Mouse (Mus musculus): ENCODE results near the gene Pmm1. TPM values are rescaled to one million over a fixed set of nuclear protein-coding genes. Genes with fewer than 3 reads are reported as not detected.

The Pmm1 gene
- polyA plus RNA-seq, 1 experiment: 64.1 TPM

DNA sequence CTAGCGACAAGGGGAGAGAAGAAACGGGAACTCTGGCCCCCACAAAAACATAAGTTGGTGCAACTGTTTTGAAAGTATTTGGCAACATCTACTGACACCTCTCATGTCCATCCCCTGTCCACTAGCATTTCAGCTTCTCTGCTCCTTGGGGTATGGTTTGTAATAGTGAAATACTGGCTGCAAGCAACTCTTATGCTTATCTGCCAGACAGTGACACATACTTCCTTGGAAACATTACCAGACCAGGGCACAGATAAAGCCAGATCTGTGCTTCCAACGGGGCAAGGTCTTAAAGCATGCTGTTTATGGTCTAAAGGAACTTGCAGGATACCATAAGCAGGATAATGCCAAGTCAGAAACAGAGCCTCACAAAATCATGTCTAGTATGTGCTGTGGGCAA is 1.8 kb downstream of the Pmm1 start:
- WGBS: 96% methylated on average over 3 of the region's 3 CpGs
- Histone ChIP-seq H3K27ac (ENCODE audit: control insufficient read depth, insufficient read depth, low read length) (no peak overlapping the region), H3K36me3 (ENCODE audit: control insufficient read depth, insufficient read depth, low read length) (peaks cover 14% of the 10 kb centered on the region)

DNA sequence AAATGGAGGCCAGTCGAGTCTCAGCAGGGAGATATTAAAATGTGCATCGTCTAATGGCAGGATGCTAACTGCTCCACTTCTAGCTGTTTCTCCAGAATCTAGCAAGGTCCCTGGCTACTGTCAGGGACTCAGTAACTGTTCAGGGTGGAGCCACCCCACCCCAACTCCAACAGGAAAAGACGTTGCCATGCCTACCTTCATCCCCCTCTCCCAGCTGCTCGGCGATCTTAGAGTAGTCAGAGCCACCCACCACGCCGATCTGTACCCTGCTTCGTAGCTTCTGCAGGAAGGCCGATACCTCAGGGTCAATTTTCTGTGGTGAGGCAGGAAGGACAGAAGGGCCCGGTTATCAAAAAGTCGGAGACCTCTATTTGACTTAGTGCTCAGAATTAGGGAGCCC is 3.1 kb downstream of the Pmm1 start:
- WGBS: 95% methylated on average over 11 of the region's 11 CpGs
- no peak for TF ChIP-seq CTCF (IDR thresholded peaks at IDR 0.05; ENCODE audit: borderline replicate concordance, control insufficient read depth, extremely low read depth, insufficient read depth, low read length, poor library complexity)
- no peak for TF ChIP-seq POLR2A (IDR thresholded peaks at IDR 0.05; ENCODE audit: control insufficient read depth, extremely low read depth, insufficient read depth, low read length, poor library complexity)
- DNase-seq: no peak
- no peak overlapping the region for H3K27ac ChIP-seq (ENCODE audit: control insufficient read depth, insufficient read depth, low read length)
- H3K4me3 ChIP-seq (ENCODE audit: control insufficient read depth, insufficient read depth, low read length): no peak overlapping the region
- H3K4me1 ChIP-seq (replicated peaks; ENCODE audit: control insufficient read depth, insufficient read depth, low read length): peaks cover 5% of the 10 kb centered on the region; the same call in 1 of the 2 replicates
- peaks cover 18% of the 10 kb centered on the region for H3K36me3 ChIP-seq (ENCODE audit: control insufficient read depth, insufficient read depth, low read length)
- H3K27me3 ChIP-seq (ENCODE audit: control insufficient read depth, insufficient read depth, low read length): no peaks in the 10 kb centered on the region

More for the DNA sequence above, 1.8 kb downstream of the Pmm1 start:
- TF ChIP-seq POLR2A (IDR thresholded peaks at IDR 0.05; ENCODE audit: control insufficient read depth, extremely low read depth, insufficient read depth, low read length, poor library complexity) (no peak), CTCF (IDR thresholded peaks at IDR 0.05; ENCODE audit: borderline replicate concordance, control insufficient read depth, extremely low read depth, insufficient read depth, low read length, poor library complexity) (no peak)
- Histone ChIP-seq H3K4me3 (ENCODE audit: control insufficient read depth, insufficient read depth, low read length) (no peak overlapping the region), H3K27me3 (ENCODE audit: control insufficient read depth, insufficient read depth, low read length) (no peaks in the 10 kb centered on the region), H3K4me1 (replicated peaks; ENCODE audit: control insufficient read depth, insufficient read depth, low read length) (peaks cover 5% of the 10 kb centered on the region; the same call in 1 of the 2 replicates)
- DNase-seq: no peak

DNA sequence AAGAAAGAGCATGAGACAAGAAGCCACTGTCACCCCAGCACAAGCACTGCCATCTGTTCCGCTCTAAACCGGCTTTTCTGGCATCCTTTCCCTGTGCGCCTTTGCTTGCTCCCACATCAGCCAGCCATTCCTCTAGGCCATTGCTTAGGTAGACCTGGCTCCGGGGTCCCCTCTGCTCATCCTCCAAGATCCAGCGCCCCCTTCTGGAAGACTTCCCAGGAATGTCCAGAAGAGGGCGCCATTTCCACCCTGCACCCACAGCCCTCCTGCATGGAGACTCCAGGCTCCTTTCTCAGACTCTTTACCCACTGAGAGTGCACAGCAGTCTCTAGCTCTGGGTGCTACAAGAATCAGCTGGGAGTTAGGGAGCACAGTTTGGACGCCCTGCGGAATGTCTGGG is 4.3 kb downstream of the Pmm1 start:
- peak; percentile 66 for DNase-seq
- 75% methylated on average over 8 of the region's 8 CpGs for WGBS

DNA sequence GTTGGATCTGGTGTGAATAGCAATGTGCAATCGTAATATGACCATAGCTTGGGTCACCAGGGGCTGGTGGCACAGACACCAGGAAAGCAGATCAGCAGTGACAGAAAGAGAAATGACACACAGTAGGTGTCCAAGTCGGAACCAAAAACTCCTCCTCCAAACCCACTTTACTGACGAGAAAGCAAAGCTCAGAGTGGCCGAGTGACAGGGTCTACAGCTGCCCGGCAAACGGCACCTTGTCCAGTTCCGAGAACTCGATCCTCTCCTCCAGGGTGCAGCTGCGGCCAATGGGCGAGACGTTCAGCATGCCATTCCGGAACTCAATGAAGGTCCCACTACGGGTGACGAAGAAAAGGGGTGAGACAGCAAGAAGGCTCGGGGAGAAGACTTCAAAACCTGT is 5.3 kb downstream of the Pmm1 start:
- Histone ChIP-seq H3K36me3 (ENCODE audit: control insufficient read depth, insufficient read depth, low read length) (peaks cover 21% of the 10 kb centered on the region), H3K4me1 (replicated peaks; ENCODE audit: control insufficient read depth, insufficient read depth, low read length) (peaks cover 3% of the 10 kb centered on the region; the same call in 1 of the 2 replicates), H3K27me3 (ENCODE audit: control insufficient read depth, insufficient read depth, low read length) (no peaks in the 10 kb centered on the region), H3K27ac (ENCODE audit: control insufficient read depth, insufficient read depth, low read length) (no peak overlapping the region), H3K4me3 (ENCODE audit: control insufficient read depth, insufficient read depth, low read length) (no peak overlapping the region)
- no peak for DNase-seq
- WGBS: 97% methylated on average over 15 of the region's 15 CpGs
- TF ChIP-seq POLR2A (IDR thresholded peaks at IDR 0.05; ENCODE audit: control insufficient read depth, extremely low read depth, insufficient read depth, low read length, poor library complexity) (no peak), CTCF (IDR thresholded peaks at IDR 0.05; ENCODE audit: borderline replicate concordance, control insufficient read depth, extremely low read depth, insufficient read depth, low read length, poor library complexity) (no peak)

More for the DNA sequence above, 4.3 kb downstream of the Pmm1 start:
- Histone ChIP-seq H3K4me1 (replicated peaks; ENCODE audit: control insufficient read depth, insufficient read depth, low read length) (peaks cover 4% of the 10 kb centered on the region; the same call in 1 of the 2 replicates), H3K27ac (ENCODE audit: control insufficient read depth, insufficient read depth, low read length) (no peak overlapping the region), H3K4me3 (ENCODE audit: control insufficient read depth, insufficient read depth, low read length) (no peak overlapping the region), H3K36me3 (ENCODE audit: control insufficient read depth, insufficient read depth, low read length) (peaks cover 21% of the 10 kb centered on the region), H3K27me3 (ENCODE audit: control insufficient read depth, insufficient read depth, low read length) (no peaks in the 10 kb centered on the region)
- TF ChIP-seq POLR2A (IDR thresholded peaks at IDR 0.05; ENCODE audit: control insufficient read depth, extremely low read depth, insufficient read depth, low read length, poor library complexity): no peak
- TF ChIP-seq CTCF (IDR thresholded peaks at IDR 0.05; ENCODE audit: borderline replicate concordance, control insufficient read depth, extremely low read depth, insufficient read depth, low read length, poor library complexity): peak; percentile 94

DNA sequence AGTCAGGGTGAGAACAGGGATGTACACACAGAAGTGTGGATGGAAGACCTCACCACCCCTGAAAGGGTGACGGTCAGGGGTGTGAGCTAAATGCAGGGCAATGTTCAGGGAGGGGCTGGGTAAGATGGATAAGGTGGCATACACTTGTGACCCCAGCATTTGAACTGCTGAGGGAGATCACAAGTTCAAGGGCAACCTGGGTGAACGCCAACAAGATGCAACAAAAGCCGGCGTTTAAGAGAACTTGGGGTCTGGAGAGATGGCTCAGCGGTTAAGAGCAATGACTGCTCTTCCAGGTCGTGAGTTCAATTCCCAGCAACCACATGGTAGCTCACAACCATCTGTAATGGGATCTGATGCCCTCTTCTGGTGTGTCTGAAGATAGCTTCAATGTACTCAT is 6.0 kb downstream of the Pmm1 start:
- no peak for TF ChIP-seq POLR2A (IDR thresholded peaks at IDR 0.05; ENCODE audit: control insufficient read depth, extremely low read depth, insufficient read depth, low read length, poor library complexity)
- no peak for TF ChIP-seq CTCF (IDR thresholded peaks at IDR 0.05; ENCODE audit: borderline replicate concordance, control insufficient read depth, extremely low read depth, insufficient read depth, low read length, poor library complexity)
- Histone ChIP-seq H3K4me1 (replicated peaks; ENCODE audit: control insufficient read depth, insufficient read depth, low read length) (peaks cover 2% of the 10 kb centered on the region; the same call in 1 of the 2 replicates), H3K27me3 (ENCODE audit: control insufficient read depth, insufficient read depth, low read length) (no peaks in the 10 kb centered on the region), H3K27ac (ENCODE audit: control insufficient read depth, insufficient read depth, low read length) (no peak overlapping the region), H3K36me3 (ENCODE audit: control insufficient read depth, insufficient read depth, low read length) (peaks cover 21% of the 10 kb centered on the region), H3K4me3 (ENCODE audit: control insufficient read depth, insufficient read depth, low read length) (no peak overlapping the region)
- DNase-seq: no peak
- 98% methylated on average over 6 of the region's 6 CpGs for WGBS

DNA sequence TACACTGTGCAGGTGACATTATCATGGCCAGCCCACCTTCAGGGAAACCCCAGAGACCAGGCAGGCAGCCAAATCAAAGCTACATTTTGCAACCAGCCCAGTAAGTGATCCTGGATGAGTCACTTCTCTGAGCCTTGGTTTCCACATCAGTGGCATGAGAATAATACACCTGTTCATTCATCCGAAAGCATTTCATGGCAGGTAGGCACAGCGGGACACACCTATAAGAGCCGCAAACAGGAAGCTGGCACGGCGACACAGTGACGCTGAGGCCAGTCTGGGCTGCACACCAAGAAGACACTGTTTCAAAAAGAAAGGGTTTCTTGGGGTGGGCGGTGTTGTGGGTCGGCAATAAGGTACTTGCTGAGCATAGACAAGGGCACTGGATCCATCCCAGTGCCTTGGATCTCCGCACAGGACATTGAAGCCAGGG is 6.6 kb downstream of the Pmm1 start:
- peaks cover 21% of the 10 kb centered on the region for H3K36me3 ChIP-seq (ENCODE audit: control insufficient read depth, insufficient read depth, low read length)
- no peak overlapping the region for H3K4me3 ChIP-seq (ENCODE audit: control insufficient read depth, insufficient read depth, low read length)
- DNase-seq: no peak
- no peak for TF ChIP-seq POLR2A (IDR thresholded peaks at IDR 0.05; ENCODE audit: control insufficient read depth, extremely low read depth, insufficient read depth, low read length, poor library complexity)
- no peak for TF ChIP-seq CTCF (IDR thresholded peaks at IDR 0.05; ENCODE audit: borderline replicate concordance, control insufficient read depth, extremely low read depth, insufficient read depth, low read length, poor library complexity)
- H3K4me1 ChIP-seq (replicated peaks; ENCODE audit: control insufficient read depth, insufficient read depth, low read length): no peaks in the 10 kb centered on the region
- no peak overlapping the region for H3K27ac ChIP-seq (ENCODE audit: control insufficient read depth, insufficient read depth, low read length)
- WGBS: 96% methylated on average over 9 of the region's 9 CpGs
- no peaks in the 10 kb centered on the region for H3K27me3 ChIP-seq (ENCODE audit: control insufficient read depth, insufficient read depth, low read length)

DNA sequence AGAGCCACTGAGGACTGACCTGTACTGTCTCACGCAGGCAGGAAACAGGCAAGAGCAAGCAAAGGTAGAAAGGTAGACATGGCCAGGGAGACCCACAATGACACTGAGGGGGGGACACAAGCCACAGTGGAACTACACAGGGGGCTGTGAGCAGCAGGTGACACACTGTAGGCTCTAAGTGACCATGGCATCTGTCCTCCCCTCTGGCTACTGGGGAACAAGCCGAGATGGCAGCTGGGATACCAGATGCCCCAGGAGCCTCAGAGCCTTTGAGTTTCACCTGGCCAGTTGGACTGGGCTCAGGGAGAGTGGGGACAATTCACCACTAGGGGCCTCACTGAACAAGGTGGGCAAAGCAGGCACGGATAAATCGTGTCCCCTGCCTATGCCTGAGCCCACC is 8.4 kb downstream of the Pmm1 start:
- no peaks in the 10 kb centered on the region for H3K4me1 ChIP-seq (replicated peaks; ENCODE audit: control insufficient read depth, insufficient read depth, low read length)
- 98% methylated on average over 4 of the region's 4 CpGs for WGBS
- DNase-seq: no peak
- peaks cover 21% of the 10 kb centered on the region for H3K36me3 ChIP-seq (ENCODE audit: control insufficient read depth, insufficient read depth, low read length)
- TF ChIP-seq POLR2A (IDR thresholded peaks at IDR 0.05; ENCODE audit: control insufficient read depth, extremely low read depth, insufficient read depth, low read length, poor library complexity) (no peak), CTCF (IDR thresholded peaks at IDR 0.05; ENCODE audit: borderline replicate concordance, control insufficient read depth, extremely low read depth, insufficient read depth, low read length, poor library complexity) (no peak)
- no peak overlapping the region for H3K4me3 ChIP-seq (ENCODE audit: control insufficient read depth, insufficient read depth, low read length)
- no peaks in the 10 kb centered on the region for H3K27me3 ChIP-seq (ENCODE audit: control insufficient read depth, insufficient read depth, low read length)
- no peak overlapping the region for H3K27ac ChIP-seq (ENCODE audit: control insufficient read depth, insufficient read depth, low read length)

Data from thymus, adult 2 months (tissue).